Mouse (Mus musculus) forebrain, embryonic 12.5 days (tissue): ENCODE results near the gene Cacng5. TPM values are rescaled to one million over a fixed set of nuclear protein-coding genes. Genes with fewer than 3 reads are reported as not detected.

Experiments
- ATAC-seq: fragments of 200-750 bp; cut with Nextera tagmentation; 2 replicates; pipeline ENCODE4 v1.8.0; 2017; ENCODE audit warnings: moderate TSS enrichment; ENCODE audit not compliant: low FRiP score
- H3K27ac ChIP-seq: fragments of 300-500 bp; sonication (generic); 2 replicates; pipeline ENCODE4 v1.5.1; 2016; ENCODE audit warnings: mild to moderate bottlenecking
- H3K27me3 ChIP-seq: fragments of 300-500 bp; sonication (generic); 2 replicates; pipeline ENCODE4 v1.6.1; 2016; ENCODE audit warnings: mild to moderate bottlenecking
- H3K36me3 ChIP-seq: fragments of 300-500 bp; sonication (generic); replicated peaks from 2 replicates; pipeline ENCODE4 v1.6.1; 2016; ENCODE audit warnings: mild to moderate bottlenecking
- H3K4me1 ChIP-seq: fragments of 300-500 bp; sonication (generic); 2 replicates; pipeline ENCODE4 v1.6.1; 2016
- H3K4me2 ChIP-seq: fragments of 300-500 bp; sonication (generic); 2 replicates; pipeline ENCODE4 v1.6.1; 2016; ENCODE audit warnings: mild to moderate bottlenecking, moderate library complexity
- H3K4me3 ChIP-seq: fragments of 300-500 bp; sonication (generic); replicated peaks from 2 replicates; pipeline ENCODE4 v1.5.1; 2016; ENCODE audit warnings: mild to moderate bottlenecking
- H3K9ac ChIP-seq: fragments of 300-500 bp; sonication (generic); 2 replicates; pipeline ENCODE4 v1.6.1; 2016; ENCODE audit warnings: mild to moderate bottlenecking
- H3K9me3 ChIP-seq: fragments of 300-500 bp; sonication (generic); 2 replicates; pipeline ENCODE4 v1.6.1; 2016
- WGBS: fragments of 180-500 bp; shearing (Covaris S2); methylation state at CpG from one replicate; pipeline ENCODE4 v1.1.7; 2016; 5-methylcytosine and 5-hydroxymethylcytosine counted together
- polyA plus RNA-seq: library from polyadenylated mRNA; unstranded; fragments of >200 nt; fragmentation: Nextera tagmentation; extraction: Ambion mirVana; gene quantifications from 2 replicates; pipeline ENCODE4 v1.2.1, GENCODE M21; 2016

Cacng5 gene
- 1.0 and 1.3 TPM in 2 replicates for polyA plus RNA-seq

- peaks cover 28% of the 10 kb centered on the region for H3K4me1 ChIP-seq
- no peaks in the 10 kb centered on the region for H3K36me3 ChIP-seq
- H3K9me3 ChIP-seq: no peaks in the 10 kb centered on the region
- peak within 1 kb of the TSS; percentile 56 for H3K4me2 ChIP-seq
- H3K27me3 ChIP-seq: peaks cover 47% of the 10 kb centered on the region
- ATAC-seq: peak; percentile 83
- H3K9ac ChIP-seq: peak within 1 kb of the TSS; percentile 44
- peak within 1 kb of the TSS; percentile 38 for H3K4me3 ChIP-seq
- WGBS: 5% methylated on average over 34 of the region's 36 CpGs
- H3K27ac ChIP-seq: no peak within 1 kb of the TSS
These were observed at the start of gene Cacng5 for GRCm38 (mm10) chr11:107914634-107915226. Gene Cacng5 (minus strand): TSS chr11:107915055.

DNA sequence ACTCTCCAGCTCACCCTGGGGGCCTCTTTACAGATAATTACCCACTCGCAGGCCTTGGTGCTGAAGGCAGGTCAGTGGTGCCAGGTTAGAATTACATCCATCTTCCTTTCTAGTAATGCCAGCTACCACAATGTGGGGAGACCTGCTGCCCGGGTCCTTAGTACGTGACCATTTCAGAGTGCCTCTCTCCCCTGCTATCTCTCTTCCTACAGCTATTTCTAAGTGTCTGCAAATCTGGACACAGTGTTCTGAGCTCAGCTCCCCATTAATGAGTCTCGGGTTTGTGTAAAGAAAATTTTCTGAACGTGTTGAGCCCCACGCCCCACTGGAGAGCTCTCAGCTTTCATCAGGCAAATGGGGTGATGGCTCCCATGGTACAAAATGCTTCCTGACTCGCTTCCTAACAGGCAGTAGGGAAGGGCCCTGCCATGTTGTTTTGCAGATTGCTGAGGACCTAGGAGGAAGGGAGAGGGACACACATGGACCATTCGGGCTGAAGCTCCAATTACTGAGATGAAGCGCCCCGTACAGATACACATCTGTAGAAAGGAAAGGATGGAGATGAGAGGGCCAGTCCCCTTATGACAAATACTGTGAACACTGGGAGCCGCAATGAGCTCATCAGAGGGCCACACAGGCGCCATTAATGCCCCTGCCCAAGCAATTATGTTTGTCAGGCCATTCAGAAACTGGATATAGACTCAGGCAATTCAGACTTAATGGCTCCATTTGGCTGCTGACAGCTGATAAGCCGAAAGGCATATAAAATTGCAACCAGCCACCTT lies 42.9 kb upstream of the Cacng5 start:
- H3K27me3 ChIP-seq: no peaks in the 10 kb centered on the region
- H3K36me3 ChIP-seq: no peaks in the 10 kb centered on the region
- ATAC-seq: no peak
- no peaks in the 10 kb centered on the region for H3K9me3 ChIP-seq
- H3K4me2 ChIP-seq: no peak overlapping the region
- H3K9ac ChIP-seq: no peak overlapping the region
- WGBS: 78% methylated on average over 13 of the region's 13 CpGs
- H3K4me3 ChIP-seq: no peak overlapping the region
- H3K27ac ChIP-seq: 0 out of 2 replicates have a peak overlapping the region, but pooled peaks have one; percentile 53
- H3K4me1 ChIP-seq: peaks cover 6% of the 10 kb centered on the region; the same call in 1 of the 2 replicates

GRCm38 (mm10) chr11:107955191-107956062 lies 40.6 kb upstream of the Cacng5 start:
- Histone ChIP-seq H3K27me3 (no peaks in the 10 kb centered on the region), H3K9ac (no peak overlapping the region), H3K4me1 (peaks cover 6% of the 10 kb centered on the region; the same call in 1 of the 2 replicates), H3K4me3 (no peak overlapping the region), H3K27ac (no peak overlapping the region), H3K9me3 (no peaks in the 10 kb centered on the region), H3K4me2 (no peak overlapping the region), H3K36me3 (no peaks in the 10 kb centered on the region)
- WGBS: 88% methylated on average over 10 of the region's 10 CpGs
- ATAC-seq: no peak

DNA sequence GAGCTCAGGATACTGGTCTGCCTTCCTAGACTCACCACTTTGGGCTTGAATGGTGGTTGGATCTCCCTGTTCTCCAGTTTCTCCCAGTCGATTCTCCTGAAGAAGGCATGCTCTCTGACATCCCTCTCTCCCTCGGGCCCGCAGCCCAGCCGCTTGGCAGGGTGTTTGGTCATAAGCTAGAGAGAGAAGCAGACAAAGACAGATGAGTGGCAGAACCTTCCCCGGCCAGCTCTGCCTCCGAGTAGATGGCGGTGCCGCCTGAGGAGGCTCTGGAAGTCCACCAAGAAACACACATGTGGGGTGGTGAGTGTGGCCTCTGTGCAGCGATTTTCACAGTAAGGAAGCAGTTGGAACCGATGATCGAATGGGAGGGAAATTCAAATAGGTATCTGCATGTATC lies 36.6 kb upstream of the Cacng5 start:
- no peak for ATAC-seq
- Histone ChIP-seq H3K27ac (no peak overlapping the region), H3K4me1 (peaks cover 11% of the 10 kb centered on the region), H3K4me3 (no peak overlapping the region), H3K27me3 (no peaks in the 10 kb centered on the region), H3K4me2 (no peak overlapping the region), H3K9me3 (no peaks in the 10 kb centered on the region), H3K9ac (no peak overlapping the region), H3K36me3 (no peaks in the 10 kb centered on the region)
- WGBS: 89% methylated on average over 11 of the region's 11 CpGs

DNA sequence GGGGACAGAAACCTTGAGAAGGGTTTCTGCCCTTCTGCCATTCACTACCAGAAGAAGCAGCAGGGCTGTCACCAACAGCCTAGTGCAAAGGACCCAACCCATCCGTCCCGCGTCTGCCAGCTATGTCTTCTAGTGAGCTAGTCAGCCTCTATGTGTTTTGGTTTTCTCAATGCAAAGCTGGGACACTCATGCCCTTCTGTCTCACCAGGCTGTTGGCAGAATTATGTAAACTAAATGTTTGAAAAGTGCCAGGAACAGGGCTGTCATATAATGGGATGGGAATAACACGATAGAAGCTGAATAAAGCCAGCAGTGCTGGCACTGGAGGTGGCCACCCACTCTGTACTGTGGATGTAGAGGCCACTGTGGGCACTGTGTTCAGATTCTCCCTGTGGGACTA lies 35.8 kb upstream of the Cacng5 start:
- WGBS: 95% methylated on average over 4 of the region's 4 CpGs
- H3K4me3 ChIP-seq: no peak overlapping the region
- no peak for ATAC-seq
- no peaks in the 10 kb centered on the region for H3K36me3 ChIP-seq
- no peaks in the 10 kb centered on the region for H3K9me3 ChIP-seq
- no peak overlapping the region for H3K4me2 ChIP-seq
- H3K9ac ChIP-seq: no peak overlapping the region
- peaks cover 11% of the 10 kb centered on the region for H3K4me1 ChIP-seq
- no peak overlapping the region for H3K27ac ChIP-seq
- H3K27me3 ChIP-seq: no peaks in the 10 kb centered on the region

DNA sequence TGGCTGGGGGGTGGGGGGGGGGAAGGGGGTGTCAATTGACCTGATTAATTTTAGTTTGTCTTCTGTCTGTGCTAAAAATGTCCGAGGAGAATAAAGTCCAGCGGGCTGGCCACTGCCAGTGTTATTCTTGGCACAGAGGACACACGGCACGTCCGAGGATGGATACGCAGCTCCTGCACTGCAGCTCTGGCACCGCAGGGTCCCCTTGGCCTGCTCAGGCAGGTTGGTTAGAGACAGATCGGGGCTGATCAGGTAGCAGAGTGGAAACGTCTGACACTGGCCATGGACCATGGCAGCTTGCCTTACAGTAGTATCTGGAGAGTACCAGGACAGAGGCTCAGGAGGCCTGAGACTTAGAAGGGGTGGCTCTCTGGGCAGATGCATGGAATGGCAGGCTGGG lies 35.4 kb upstream of the Cacng5 start:
- Histone ChIP-seq H3K27me3 (no peaks in the 10 kb centered on the region), H3K9ac (no peak overlapping the region), H3K36me3 (no peaks in the 10 kb centered on the region), H3K27ac (no peak overlapping the region), H3K4me2 (no peak overlapping the region), H3K4me1 (peaks cover 11% of the 10 kb centered on the region), H3K4me3 (no peak overlapping the region), H3K9me3 (no peaks in the 10 kb centered on the region)
- no peak for ATAC-seq
- 77% methylated on average over 9 of the region's 9 CpGs for WGBS

DNA sequence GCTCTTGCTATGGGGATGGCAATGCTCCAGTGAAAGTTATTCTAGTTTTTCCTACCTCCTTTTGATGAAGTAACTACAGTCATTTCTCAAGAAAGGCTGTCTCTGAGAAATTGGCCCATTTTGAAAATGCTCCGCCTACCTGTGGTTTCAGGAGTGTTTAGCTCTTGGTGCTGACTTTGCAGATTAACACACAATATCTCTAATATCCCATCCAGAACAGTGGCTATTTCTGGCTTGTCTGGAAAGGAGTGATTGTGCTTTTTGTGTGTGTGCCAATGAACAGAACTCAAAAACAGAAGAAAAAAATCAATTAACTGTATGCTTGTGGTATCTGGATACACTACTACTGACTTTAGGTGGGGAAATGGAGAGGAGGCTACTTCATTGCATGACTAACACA lies 33.1 kb upstream of the Cacng5 start:
- peaks cover 11% of the 10 kb centered on the region for H3K4me1 ChIP-seq
- no peaks in the 10 kb centered on the region for H3K27me3 ChIP-seq
- no peak for ATAC-seq
- H3K36me3 ChIP-seq: no peaks in the 10 kb centered on the region
- H3K9ac ChIP-seq: no peak overlapping the region
- H3K4me2 ChIP-seq: no peak overlapping the region
- no peak overlapping the region for H3K4me3 ChIP-seq
- WGBS: 92% methylated on average over 1 of the region's 1 CpGs
- no peak overlapping the region for H3K27ac ChIP-seq
- H3K9me3 ChIP-seq: no peaks in the 10 kb centered on the region

- no peak overlapping the region for H3K4me2 ChIP-seq
- no peak overlapping the region for H3K27ac ChIP-seq
- WGBS: 21% methylated on average over 5 of the region's 5 CpGs
- H3K36me3 ChIP-seq: no peaks in the 10 kb centered on the region
- H3K4me1 ChIP-seq: peaks cover 11% of the 10 kb centered on the region
- no peak overlapping the region for H3K4me3 ChIP-seq
- no peak overlapping the region for H3K9ac ChIP-seq
- no peak for ATAC-seq
- H3K9me3 ChIP-seq: no peaks in the 10 kb centered on the region
- H3K27me3 ChIP-seq: no peaks in the 10 kb centered on the region
These were observed 32.0 kb upstream of the Cacng5 start for GRCm38 (mm10) chr11:107946823-107947222.

- H3K27ac ChIP-seq: no peak overlapping the region
- H3K4me1 ChIP-seq: no peaks in the 10 kb centered on the region
- ATAC-seq: no peak
- H3K9me3 ChIP-seq: peaks cover 5% of the 10 kb centered on the region; the same call in 1 of the 2 replicates
- no peaks in the 10 kb centered on the region for H3K27me3 ChIP-seq
- 94% methylated on average over 2 of the region's 2 CpGs for WGBS
- peaks cover 2% of the 10 kb centered on the region; the same call in 1 of the 2 replicates for H3K36me3 ChIP-seq
- H3K4me3 ChIP-seq: no peak overlapping the region
- no peak overlapping the region for H3K4me2 ChIP-seq
- H3K9ac ChIP-seq: no peak overlapping the region
These were observed 22.1 kb upstream of the Cacng5 start for GRCm38 (mm10) chr11:107936929-107937328.

GRCm38 (mm10) chr11:107931721-107932120 lies 16.9 kb upstream of the Cacng5 start:
- 82% methylated on average over 7 of the region's 7 CpGs for WGBS
- H3K27ac ChIP-seq: no peak overlapping the region

GRCm38 (mm10) chr11:107931288-107931687 lies 16.4 kb upstream of the Cacng5 start:
- 92% methylated on average over 11 of the region's 11 CpGs for WGBS
- no peak overlapping the region for H3K27ac ChIP-seq
- H3K27me3 ChIP-seq: no peaks in the 10 kb centered on the region
- H3K4me3 ChIP-seq: no peak overlapping the region
- H3K4me2 ChIP-seq: no peak overlapping the region
- no peaks in the 10 kb centered on the region for H3K9me3 ChIP-seq
- ATAC-seq: no peak
- no peak overlapping the region for H3K9ac ChIP-seq
- H3K4me1 ChIP-seq: no peaks in the 10 kb centered on the region
- H3K36me3 ChIP-seq: no peaks in the 10 kb centered on the region

More at GRCm38 (mm10) chr11:107931721-107932120, 16.9 kb upstream of the Cacng5 start:
- ATAC-seq: no peak
- no peaks in the 10 kb centered on the region for H3K4me1 ChIP-seq
- H3K4me2 ChIP-seq: no peak overlapping the region
- no peaks in the 10 kb centered on the region for H3K27me3 ChIP-seq
- H3K9me3 ChIP-seq: no peaks in the 10 kb centered on the region
- no peaks in the 10 kb centered on the region for H3K36me3 ChIP-seq
- no peak overlapping the region for H3K4me3 ChIP-seq
- no peak overlapping the region for H3K9ac ChIP-seq

GRCm38 (mm10) chr11:107929712-107930111 lies 14.9 kb upstream of the Cacng5 start:
- no peaks in the 10 kb centered on the region for H3K4me1 ChIP-seq
- no peak overlapping the region for H3K4me3 ChIP-seq
- H3K4me2 ChIP-seq: no peak overlapping the region
- H3K27me3 ChIP-seq: no peaks in the 10 kb centered on the region
- no peaks in the 10 kb centered on the region for H3K36me3 ChIP-seq
- H3K9ac ChIP-seq: no peak overlapping the region
- WGBS: 64% methylated on average over 3 of the region's 3 CpGs
- H3K27ac ChIP-seq: no peak overlapping the region
- no peak for ATAC-seq
- no peaks in the 10 kb centered on the region for H3K9me3 ChIP-seq
